Mouse (Mus musculus) layer of hippocampus, adult 2 months (tissue): Measurements from ENCODE around the gene Gm5426. TPM values are rescaled to one million over a fixed set of nuclear protein-coding genes. Genes with fewer than 3 reads are reported as not detected.

Experiments used
- DNase-seq, 2 experiments: peaks; one replicate each; pipeline ENCODE4 v3.0.0; 2022; ENCODE audit warnings: low spot score in 2 of 2
- H3K27ac ChIP-seq: fragments of 200-600 bp; 2 replicates; pipeline ENCODE4 v1.8.1; 2022
- H3K4me3 ChIP-seq: fragments of 200-600 bp; 2 replicates; pipeline ENCODE4 v1.8.1; 2022; ENCODE audit warnings: mild to moderate bottlenecking
- CTCF ChIP-seq: fragments of 200-600 bp; conservative IDR thresholded peaks from 2 replicates; pipeline ENCODE4 v1.8.1; 2022; ENCODE audit warnings: antibody characterized with exemption, mild to moderate bottlenecking, moderate library complexity
- microRNA-seq, 2 experiments: library from miRNA; unstranded; fragments of <30 nt; microRNA quantifications; one replicate each; pipeline ENCODE4 v1.2.0; 2021
- total RNA-seq, 2 experiments: library from RNA; stranded (reverse); gene quantifications; 2 replicates each; pipeline ENCODE4 v1.2.3; 2021

The Gm5426 gene
- total RNA-seq, 2 experiments from 2014 or later, result not detected

GRCm38 (mm10) chr10:96162975-96163706 is 26.7 kb downstream of the Gm5426 start:
- no peak overlapping the region for H3K27ac ChIP-seq
- no peak for DNase-seq
- TF ChIP-seq CTCF, result no peak
- H3K4me3 ChIP-seq, result no peak overlapping the region

- Histone ChIP-seq H3K27ac (no peak overlapping the region), H3K4me3 (no peak overlapping the region)
- no peak for TF ChIP-seq CTCF
- DNase-seq, result no peak
These were observed 27.4 kb downstream of the Gm5426 start for GRCm38 (mm10) chr10:96163791-96164190.

GRCm38 (mm10) chr10:96165260-96165659 is 28.9 kb downstream of the Gm5426 start:
- no peak overlapping the region for H3K27ac ChIP-seq
- TF ChIP-seq CTCF, result no peak

GRCm38 (mm10) chr10:96168998-96169397 is 32.6 kb downstream of the Gm5426 start:
- no peak for DNase-seq
- no peak overlapping the region for H3K4me3 ChIP-seq
- TF ChIP-seq CTCF, result no peak
- H3K27ac ChIP-seq, result no peak overlapping the region

More at GRCm38 (mm10) chr10:96165260-96165659, 28.9 kb downstream of the Gm5426 start:
- no peak overlapping the region for H3K4me3 ChIP-seq
- no peak for DNase-seq

GRCm38 (mm10) chr10:96171546-96171945 is 35.1 kb downstream of the Gm5426 start:
- H3K4me3 ChIP-seq, result no peak overlapping the region
- DNase-seq, result no peak
- no peak for TF ChIP-seq CTCF
- no peak overlapping the region for H3K27ac ChIP-seq

GRCm38 (mm10) chr10:96172964-96173363 is 36.6 kb downstream of the Gm5426 start:
- Histone ChIP-seq H3K27ac (no peak overlapping the region), H3K4me3 (no peak overlapping the region)
- no peak for TF ChIP-seq CTCF
- DNase-seq, result no peak

- H3K4me3 ChIP-seq, result no peak overlapping the region
- H3K27ac ChIP-seq, result no peak overlapping the region
- no peak for DNase-seq
- TF ChIP-seq CTCF, result no peak
These were observed 37.4 kb downstream of the Gm5426 start for GRCm38 (mm10) chr10:96173771-96174170.

- H3K4me3 ChIP-seq, result no peak overlapping the region
- DNase-seq, result no peak
- TF ChIP-seq CTCF, result no peak
- H3K27ac ChIP-seq, result no peak overlapping the region
These were observed 40.5 kb downstream of the Gm5426 start for GRCm38 (mm10) chr10:96176916-96177315.

GRCm38 (mm10) chr10:96180554-96181397 is 44.4 kb downstream of the Gm5426 start:
- Histone ChIP-seq H3K4me3 (no peak overlapping the region), H3K27ac (no peak overlapping the region)
- DNase-seq, result no peak
- TF ChIP-seq CTCF, result no peak

GRCm38 (mm10) chr10:96181398-96181790 is 45.0 kb downstream of the Gm5426 start:
- Histone ChIP-seq H3K27ac (no peak overlapping the region), H3K4me3 (no peak overlapping the region)
- TF ChIP-seq CTCF, result no peak
- no peak for DNase-seq

GRCm38 (mm10) chr10:96181883-96182628 is 45.7 kb downstream of the Gm5426 start:
- peak; percentile 56 for TF ChIP-seq CTCF
- H3K27ac ChIP-seq, result no peak overlapping the region
- no peak overlapping the region for H3K4me3 ChIP-seq
- DNase-seq, result no peak

- Histone ChIP-seq H3K4me3 (no peak overlapping the region), H3K27ac (no peak overlapping the region)
- no peak for DNase-seq
- no peak for TF ChIP-seq CTCF
These were observed 48.6 kb downstream of the Gm5426 start for GRCm38 (mm10) chr10:96185026-96185425.

GRCm38 (mm10) chr10:96185601-96186000 is 49.2 kb downstream of the Gm5426 start:
- TF ChIP-seq CTCF, result no peak
- no peak overlapping the region for H3K27ac ChIP-seq
- no peak overlapping the region for H3K4me3 ChIP-seq
- no peak for DNase-seq

Small RNA genes within 50 kb of the gene (microRNA-seq; reads per million reads assigned to microRNA genes)
- 0 reads per million in 2 experiments for gene Gm22913

Other genes with a start within 250 kb of the Gm5426 start
- 10 to 100 TPM; 37.0 to 37.6 TPM for gene Eea1, start 196.0 kb upstream of the Gm5426 start, total RNA-seq